Mouse (Mus musculus) myocyte (in vitro differentiated cells): ENCODE results near the gene Psmd11.

Source experiments
- CEBPB ChIP-seq: IDR thresholded peaks from 2 replicates; pipeline ENCODE4 v1.6.1; 2011; ENCODE audit warnings: mild to moderate bottlenecking, moderate library complexity; ENCODE audit not compliant: poor library complexity, insufficient read depth, severe bottlenecking
- E2F4 ChIP-seq: IDR thresholded peaks from one replicate; pipeline ENCODE4 v1.6.1; 2011; ENCODE audit warnings: mild to moderate bottlenecking, control low read depth, moderate library complexity; ENCODE audit not compliant: insufficient read depth
- MAX ChIP-seq: IDR thresholded peaks from one replicate; pipeline ENCODE4 v1.6.1; 2011; ENCODE audit warnings: low read depth, mild to moderate bottlenecking, control low read depth
- MYOD1 ChIP-seq, 3 experiments: IDR thresholded peaks; one replicate each; pipeline ENCODE4 v1.6.1; 2011; ENCODE audit warnings: control low read depth in 2 of 3, low read depth in 2 of 3, mild to moderate bottlenecking in 2 of 3, moderate library complexity in 1 of 3; ENCODE audit not compliant: insufficient read length in 2 of 3, control insufficient read depth in 1 of 3
- MYOG ChIP-seq, 3 experiments: IDR thresholded peaks; one replicate each; pipeline ENCODE4 v1.6.1; 2011; ENCODE audit warnings: control low read depth in 2 of 3, low read depth in 2 of 3, mild to moderate bottlenecking in 2 of 3; ENCODE audit not compliant: insufficient read length in 2 of 3, control insufficient read depth in 1 of 3, insufficient read depth in 1 of 3
- POLR2A ChIP-seq: IDR thresholded peaks from one replicate; pipeline ENCODE4 v1.6.1; 2011; ENCODE audit warnings: low read depth, mild to moderate bottlenecking, control low read depth, moderate library complexity; ENCODE audit not compliant: insufficient read length
- POLR2AphosphoS2 ChIP-seq: IDR thresholded peaks from one replicate; pipeline ENCODE4 v1.6.1; 2011; ENCODE audit warnings: low read depth, control low read depth; ENCODE audit not compliant: insufficient read length
- REST ChIP-seq: IDR thresholded peaks from one replicate; pipeline ENCODE4 v1.6.1; 2011; ENCODE audit warnings: mild to moderate bottlenecking, control low read depth, moderate library complexity; ENCODE audit not compliant: insufficient read depth, insufficient read length
- TCF12 ChIP-seq: IDR thresholded peaks from one replicate; pipeline ENCODE4 v1.6.1; 2011; ENCODE audit warnings: mild to moderate bottlenecking, control low read depth; ENCODE audit not compliant: poor library complexity, insufficient read depth, severe bottlenecking
- USF1 ChIP-seq: IDR thresholded peaks from one replicate; pipeline ENCODE4 v1.6.1; 2011; ENCODE audit warnings: low read depth, mild to moderate bottlenecking, control low read depth, moderate library complexity

DNA sequence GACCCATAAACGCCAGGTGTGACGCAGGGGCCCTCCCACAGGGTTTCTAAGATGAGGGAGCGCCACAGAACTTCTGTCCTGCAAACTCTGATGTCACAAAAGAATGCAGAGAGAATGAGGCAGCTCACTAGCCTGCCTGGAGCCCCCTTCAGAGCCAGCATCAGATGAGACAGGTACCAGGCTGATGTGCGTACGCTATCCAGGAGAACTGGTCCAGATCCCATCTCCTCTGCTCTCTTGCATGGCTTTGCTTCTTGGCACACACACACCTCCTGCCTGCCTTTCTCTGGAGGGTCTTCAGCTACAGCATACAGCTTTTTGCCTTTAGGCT lies 80.7 kb downstream of the Psmd11 start:
- TF ChIP-seq POLR2A: no peak
- no peak for TF ChIP-seq USF1
- TF ChIP-seq CEBPB: no peak
- TF ChIP-seq TCF12: no peak
- no peak for TF ChIP-seq REST
- TF ChIP-seq POLR2AphosphoS2: no peak
- TF ChIP-seq E2F4: no peak
- no peak for TF ChIP-seq MYOD1 (IDR thresholded peaks at IDR 0.05; ENCODE audit: control insufficient read depth in 1 of 3, insufficient read length in 2 of 3, low read depth in 2 of 3)
- TF ChIP-seq MAX: no peak
- no peak for TF ChIP-seq MYOG (IDR thresholded peaks at IDR 0.05; ENCODE audit: control insufficient read depth in 1 of 3, insufficient read depth in 1 of 3, insufficient read length in 2 of 3, low read depth in 2 of 3)
